Mouse (Mus musculus): Measurements from ENCODE around the gene Dnajc5g. TPM values are rescaled to one million over a fixed set of nuclear protein-coding genes. Genes with fewer than 3 reads are reported as not detected.

Gene Dnajc5g
- polyA plus RNA-seq, 1 experiment from 2014 or later, result not detected

DNA sequence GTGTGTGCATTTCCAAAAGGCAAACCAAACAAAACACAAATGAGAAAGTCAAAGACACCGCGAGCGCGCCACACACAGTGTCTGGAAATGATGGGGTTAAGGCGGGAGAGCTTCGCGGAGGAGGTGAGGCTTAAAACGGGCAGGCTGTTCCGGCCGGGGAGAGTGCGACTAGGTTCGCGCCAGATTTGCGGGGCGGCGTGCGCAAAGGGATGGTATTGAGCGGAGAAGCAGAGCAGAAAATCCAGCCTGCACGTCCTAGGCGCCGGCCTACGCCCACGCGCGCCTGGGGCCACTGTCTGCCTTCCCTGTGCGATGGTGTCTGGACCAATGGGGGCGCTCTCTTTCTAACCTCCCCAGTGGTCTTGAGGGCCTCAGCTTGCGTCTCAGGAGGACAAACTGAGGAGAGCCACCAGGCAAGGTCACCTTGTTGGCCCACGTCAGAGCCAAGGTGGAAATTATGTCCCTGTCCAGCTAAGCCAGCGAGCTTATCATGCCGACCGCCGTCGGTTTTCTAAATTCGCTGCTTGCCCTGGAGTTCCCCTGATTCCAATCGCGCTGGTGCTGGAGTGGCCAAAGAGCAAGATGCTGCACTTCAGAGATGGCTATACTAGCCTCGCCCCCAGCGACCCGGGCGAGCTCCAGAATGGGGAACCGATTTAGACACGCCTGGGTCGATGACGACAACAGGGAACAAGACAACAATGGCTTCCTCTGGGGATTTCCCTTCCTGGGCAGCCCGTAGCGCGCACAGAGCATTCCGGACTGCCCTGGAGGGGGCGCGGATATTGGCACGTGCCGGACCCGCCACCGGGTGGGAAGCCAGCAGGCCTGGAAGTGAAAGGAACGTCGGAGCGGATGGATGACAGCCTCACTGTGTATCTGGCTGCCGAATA is 11.0 kb upstream of the Dnajc5g start:
- WGBS, result under 1% methylated on average over 59 of the region's 59 CpGs
- DNase-seq (ENCODE audit: low spot score), result peak; percentile 46
- peak overlapping the region; percentile 29 for H3K4me3 ChIP-seq (replicated peaks; ENCODE audit: low read depth, low read length)
- H3K9ac ChIP-seq (ENCODE audit: low read depth, low read length), result no peak overlapping the region
- peak; percentile 17; the same call in 1 of the 2 replicates for TF ChIP-seq CTCF (IDR thresholded peaks at IDR 0.05; ENCODE audit: low read depth)
- no peak for ATAC-seq (replicated peaks; ENCODE audit: low FRiP score, low read depth)
- H3K27me3 ChIP-seq (ENCODE audit: insufficient read depth, low read length), result peaks cover 63% of the 10 kb centered on the region
- H3K27ac ChIP-seq, result no peak overlapping the region
- H3K4me1 ChIP-seq (replicated peaks; ENCODE audit: insufficient read depth, low read length), result peaks cover 24% of the 10 kb centered on the region
- H3K9me3 ChIP-seq (replicated peaks; ENCODE audit: low read length), result no peaks in the 10 kb centered on the region
- no peaks in the 10 kb centered on the region for H3K36me3 ChIP-seq (ENCODE audit: insufficient read depth, low read length)
- H3K4me2 ChIP-seq (ENCODE audit: low read length), result peak overlapping the region; percentile 53

DNA sequence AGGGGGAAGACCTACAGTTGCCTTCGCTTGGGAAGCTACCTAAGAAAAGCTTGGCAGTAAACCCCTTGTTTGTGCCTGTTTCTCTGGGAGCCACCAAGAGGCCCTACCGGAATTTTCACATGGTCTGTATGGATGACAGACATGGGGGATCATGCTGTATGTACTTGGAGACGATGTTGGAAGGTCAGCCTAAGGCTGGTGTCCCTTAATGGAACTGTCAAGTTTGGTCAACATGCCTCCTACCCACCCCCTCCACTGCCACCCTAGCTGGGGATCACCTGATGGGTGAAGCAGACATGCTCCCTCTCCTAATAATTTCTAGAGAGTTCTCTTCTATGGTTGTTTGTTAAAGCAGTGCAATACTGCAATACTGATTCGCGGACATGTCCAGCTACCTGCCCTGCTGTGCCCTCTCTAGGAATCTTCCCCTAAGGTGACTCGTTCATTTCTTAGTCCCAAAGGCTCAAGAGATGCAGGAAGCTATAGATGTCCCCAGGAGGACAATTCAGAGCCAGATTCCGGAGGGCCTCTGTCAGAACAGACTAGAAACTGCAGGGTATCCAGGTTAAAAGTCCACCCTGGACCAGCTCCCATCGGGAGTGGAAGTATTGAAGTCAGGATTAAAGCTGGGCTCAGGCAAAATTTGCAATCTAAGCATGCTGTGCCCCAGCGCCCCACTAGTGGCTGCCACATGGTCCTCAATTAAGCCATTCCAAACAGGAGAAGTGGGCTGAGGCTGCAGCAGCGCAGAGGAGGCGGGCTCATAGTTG is 10.2 kb upstream of the Dnajc5g start:
- 20% methylated on average over 11 of the region's 11 CpGs for WGBS
- Histone ChIP-seq H3K4me1 (replicated peaks; ENCODE audit: insufficient read depth, low read length) (peaks cover 24% of the 10 kb centered on the region), H3K4me2 (ENCODE audit: low read length) (peak overlapping the region; percentile 53), H3K27ac (no peak overlapping the region), H3K9me3 (replicated peaks; ENCODE audit: low read length) (no peaks in the 10 kb centered on the region), H3K4me3 (replicated peaks; ENCODE audit: low read depth, low read length) (peak overlapping the region; percentile 29; the same call in 1 of the 2 replicates), H3K36me3 (ENCODE audit: insufficient read depth, low read length) (no peaks in the 10 kb centered on the region), H3K9ac (ENCODE audit: low read depth, low read length) (no peak overlapping the region), H3K27me3 (ENCODE audit: insufficient read depth, low read length) (peaks cover 55% of the 10 kb centered on the region)
- DNase-seq (ENCODE audit: low spot score) (no peak), ATAC-seq (replicated peaks; ENCODE audit: low FRiP score, low read depth) (no peak)
- TF ChIP-seq CTCF (IDR thresholded peaks at IDR 0.05; ENCODE audit: low read depth), result no peak

DNA sequence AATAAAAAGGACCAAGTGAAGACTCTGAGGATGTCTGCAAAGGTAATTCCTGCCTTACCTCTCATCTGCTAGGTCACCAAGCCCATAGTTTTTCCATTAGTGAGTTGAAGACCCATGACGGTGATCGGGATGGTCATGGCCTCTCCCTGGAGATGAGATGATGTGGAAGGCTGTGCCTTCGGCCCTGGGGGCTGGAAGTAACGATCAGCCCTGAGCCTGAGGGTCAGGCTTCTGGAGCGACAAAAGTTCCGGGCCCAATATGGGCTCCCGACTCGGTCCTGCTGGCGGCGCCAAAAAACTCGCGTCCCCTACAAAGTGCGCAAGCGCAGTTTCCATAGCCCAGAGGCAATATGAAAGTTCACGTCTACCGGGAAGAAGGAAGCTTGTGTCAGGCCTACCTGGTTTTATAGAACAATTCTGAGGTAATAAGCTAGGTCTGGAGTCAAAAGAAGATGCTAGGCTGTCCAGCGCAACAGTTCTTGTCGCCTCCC is 2.0 kb downstream of the Dnajc5g start, which contains the start of gene Slc30a3:
TSS of gene Slc30a3 (minus strand) at position 238 of the 491 bp plus-strand sequence.
- Histone ChIP-seq H3K9me3 (replicated peaks; ENCODE audit: low read length) (no peaks in the 10 kb centered on the region), H3K4me1 (replicated peaks; ENCODE audit: insufficient read depth, low read length) (no peaks in the 10 kb centered on the region), H3K36me3 (ENCODE audit: insufficient read depth, low read length) (no peaks in the 10 kb centered on the region), H3K27me3 (ENCODE audit: insufficient read depth, low read length) (no peaks in the 10 kb centered on the region), H3K27ac (no peak within 1 kb of the TSS), H3K4me2 (ENCODE audit: low read length) (no peak within 1 kb of the TSS), H3K4me3 (replicated peaks; ENCODE audit: low read depth, low read length) (no peak within 1 kb of the TSS), H3K9ac (ENCODE audit: low read depth, low read length) (no peak within 1 kb of the TSS)
- 91% methylated on average over 18 of the region's 18 CpGs for WGBS
- no peak for TF ChIP-seq CTCF (IDR thresholded peaks at IDR 0.05; ENCODE audit: low read depth)
- no peak for DNase-seq (ENCODE audit: low spot score)
- no peak for ATAC-seq (replicated peaks; ENCODE audit: low FRiP score, low read depth)

- no peaks in the 10 kb centered on the region for H3K9me3 ChIP-seq (replicated peaks; ENCODE audit: low read length)
- WGBS, result 35% methylated on average over 7 of the region's 7 CpGs
- TF ChIP-seq CTCF (IDR thresholded peaks at IDR 0.05; ENCODE audit: low read depth), result peak; percentile 64
These were observed 4.7 kb downstream of the Dnajc5g start for GRCm38 (mm10) chr5:31110781-31111180.

DNA sequence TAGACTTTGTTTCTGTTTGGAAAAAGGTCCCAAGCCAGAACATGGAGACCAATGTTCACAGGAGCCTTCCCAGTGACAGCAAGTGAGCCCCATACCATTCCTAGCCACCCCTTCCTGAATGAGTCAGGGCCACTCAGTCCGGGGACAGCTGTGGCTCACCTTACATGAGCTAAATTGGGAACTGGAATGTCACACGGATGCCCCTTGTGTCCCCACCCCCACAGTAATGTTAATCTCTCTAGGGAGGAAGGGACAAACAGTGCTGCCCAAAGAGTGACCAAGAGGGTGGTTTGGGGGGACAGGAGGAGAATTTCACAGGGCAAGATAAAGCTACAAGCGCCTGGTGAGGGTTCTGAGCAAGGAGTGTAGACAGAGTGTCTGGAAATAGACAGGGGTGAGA is 10.3 kb downstream of the Dnajc5g start, which contains the start of gene Trim54:
TSS of gene Trim54 (plus strand) at position 359 of the 400 bp plus-strand sequence.
- H3K4me3 ChIP-seq (replicated peaks; ENCODE audit: low read depth, low read length), result no peak within 1 kb of the TSS
- 23% methylated on average over 3 of the region's 3 CpGs for WGBS
- H3K4me2 ChIP-seq (ENCODE audit: low read length), result no peak within 1 kb of the TSS
- no peak for DNase-seq (ENCODE audit: low spot score)
- no peak for TF ChIP-seq CTCF (IDR thresholded peaks at IDR 0.05; ENCODE audit: low read depth)
- H3K9ac ChIP-seq (ENCODE audit: low read depth, low read length), result no peak within 1 kb of the TSS
- H3K27ac ChIP-seq, result no peak within 1 kb of the TSS
- no peaks in the 10 kb centered on the region for H3K27me3 ChIP-seq (ENCODE audit: insufficient read depth, low read length)
- H3K4me1 ChIP-seq (replicated peaks; ENCODE audit: insufficient read depth, low read length), result no peaks in the 10 kb centered on the region
- no peak for ATAC-seq (replicated peaks; ENCODE audit: low FRiP score, low read depth)
- no peaks in the 10 kb centered on the region for H3K9me3 ChIP-seq (replicated peaks; ENCODE audit: low read length)
- no peaks in the 10 kb centered on the region for H3K36me3 ChIP-seq (ENCODE audit: insufficient read depth, low read length)

More at GRCm38 (mm10) chr5:31110781-31111180, 4.7 kb downstream of the Dnajc5g start:
- Histone ChIP-seq H3K36me3 (ENCODE audit: insufficient read depth, low read length) (no peaks in the 10 kb centered on the region), H3K9ac (ENCODE audit: low read depth, low read length) (no peak overlapping the region), H3K4me1 (replicated peaks; ENCODE audit: insufficient read depth, low read length) (no peaks in the 10 kb centered on the region), H3K27ac (no peak overlapping the region), H3K4me3 (replicated peaks; ENCODE audit: low read depth, low read length) (no peak overlapping the region), H3K4me2 (ENCODE audit: low read length) (no peak overlapping the region), H3K27me3 (ENCODE audit: insufficient read depth, low read length) (no peaks in the 10 kb centered on the region)
- ATAC-seq (replicated peaks; ENCODE audit: low FRiP score, low read depth), result no peak
- peak; percentile 46 for DNase-seq (ENCODE audit: low spot score)

- no peak for ATAC-seq (replicated peaks; ENCODE audit: low FRiP score, low read depth)
- 26% methylated on average over 10 of the region's 10 CpGs for WGBS
- no peaks in the 10 kb centered on the region for H3K36me3 ChIP-seq (ENCODE audit: insufficient read depth, low read length)
- H3K4me2 ChIP-seq (ENCODE audit: low read length), result no peak overlapping the region
- no peak overlapping the region for H3K9ac ChIP-seq (ENCODE audit: low read depth, low read length)
- no peak for TF ChIP-seq CTCF (IDR thresholded peaks at IDR 0.05; ENCODE audit: low read depth)
- H3K27me3 ChIP-seq (ENCODE audit: insufficient read depth, low read length), result no peaks in the 10 kb centered on the region
- no peak overlapping the region for H3K4me3 ChIP-seq (replicated peaks; ENCODE audit: low read depth, low read length)
- no peaks in the 10 kb centered on the region for H3K9me3 ChIP-seq (replicated peaks; ENCODE audit: low read length)
- no peaks in the 10 kb centered on the region for H3K4me1 ChIP-seq (replicated peaks; ENCODE audit: insufficient read depth, low read length)
- no peak for DNase-seq (ENCODE audit: low spot score)
- no peak overlapping the region for H3K27ac ChIP-seq
These were observed 10.8 kb downstream of the Dnajc5g start for GRCm38 (mm10) chr5:31116912-31117311.
